Mouse (Mus musculus) liver, embryonic 14.5 days (tissue): ENCODE data around the gene Coro1b.

Experiments used
- CTCF ChIP-seq: IDR thresholded peaks from 2 replicates; pipeline ENCODE4 v1.5.1; 2016; ENCODE audit warnings: antibody characterized with exemption, low read depth, control low read depth
- EP300 ChIP-seq: IDR thresholded peaks from 2 replicates; pipeline ENCODE4 v1.6.1; 2016; ENCODE audit warnings: antibody characterized with exemption, low read depth

GRCm38 (mm10) chr19:4137913-4138312, 10.5 kb upstream of the Coro1b start:
- TF ChIP-seq CTCF (no peak), EP300 (no peak)
